Mouse (Mus musculus): ENCODE results near the gene Pigg. TPM values are rescaled to one million over a fixed set of nuclear protein-coding genes. Genes with fewer than 3 reads are reported as not detected.
"Not testable (repeated sequence)": the region's sequence is repeated elsewhere in the genome, so short reads cannot be mapped to it uniquely, and the experiment has no call there.

The Pigg gene
- total RNA-seq (2014; rRNA removed), result 6.5 and 6.8 TPM in 2 replicates
- 2.2 and 2.4 TPM in 2 replicates for polyA plus RNA-seq (2015; fragmentation: Nextera tagmentation; extraction: Ambion mirVana)

DNA sequence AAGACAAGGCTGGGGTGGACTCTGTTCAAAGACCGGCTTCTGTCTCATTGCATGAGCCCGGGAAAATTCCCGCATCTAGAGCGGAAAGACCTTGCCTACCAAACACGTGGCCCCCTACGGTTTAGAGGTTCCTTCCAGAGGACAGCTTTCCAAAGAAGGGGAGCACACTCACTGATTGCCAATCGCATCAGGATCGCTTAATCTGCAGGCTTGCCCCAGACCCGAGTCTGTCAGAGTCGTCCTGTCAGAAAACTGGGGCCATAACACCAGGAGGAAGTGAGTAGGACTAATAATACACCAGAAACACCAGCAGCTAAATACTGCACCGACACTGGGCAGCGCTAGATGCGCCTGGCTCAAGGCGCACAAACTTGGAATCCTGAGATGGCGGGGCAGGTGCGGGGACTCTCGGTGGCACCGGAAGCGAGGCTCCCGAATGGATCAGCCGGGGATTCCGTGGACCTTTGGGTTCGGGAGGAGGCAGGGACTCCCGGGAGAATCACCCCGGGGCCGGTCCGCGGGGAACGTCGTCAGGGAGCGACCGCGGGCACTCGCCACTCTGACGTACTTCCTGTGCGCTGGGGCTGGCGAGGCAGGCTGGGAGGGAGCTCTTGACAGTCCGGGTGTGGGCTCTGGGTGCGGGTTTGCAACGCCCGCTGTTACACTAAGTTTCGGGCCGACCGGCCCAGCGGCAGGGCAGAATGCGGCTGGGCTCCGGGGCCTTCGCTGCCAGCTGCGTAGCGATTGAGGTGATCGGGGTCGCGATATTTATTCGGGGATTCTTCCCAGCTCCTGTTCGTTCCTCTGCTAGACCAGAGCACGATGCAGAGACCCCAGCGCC is at the start of gene Pigg:
TSS of gene Pigg (plus strand) at position 386 of the 841 bp plus-strand sequence.
- H3K27me3 ChIP-seq (ENCODE audit: insufficient read depth, low read length), result no peaks in the 10 kb centered on the region
- WGBS, result under 1% methylated on average over 57 of the region's 57 CpGs
- 0 out of 2 replicates have a peak, but pooled peaks cover 5% of the 10 kb centered on the region for H3K4me1 ChIP-seq (ENCODE audit: insufficient read depth, low read length)
- H3K27ac ChIP-seq (ENCODE audit: low read depth, low read length), result peak within 1 kb of the TSS; percentile 75
- peak within 1 kb of the TSS; percentile 76 for H3K4me3 ChIP-seq (ENCODE audit: low read depth, low read length)
- no peaks in the 10 kb centered on the region for H3K9me3 ChIP-seq (ENCODE audit: low read length)
- peak within 1 kb of the TSS; percentile 80 for H3K9ac ChIP-seq (replicated peaks; ENCODE audit: low read length, poor library complexity, severe bottlenecking)
- peak; percentile 92 for DNase-seq (ENCODE audit: low spot score)
- ATAC-seq (ENCODE audit: low FRiP score), result peak; percentile 99
- peaks cover 3% of the 10 kb centered on the region; the same call in 1 of the 2 replicates for H3K36me3 ChIP-seq (ENCODE audit: insufficient read depth, low read length)
- peak; percentile 49 for TF ChIP-seq CTCF (IDR thresholded peaks at IDR 0.05)
- peak within 1 kb of the TSS; percentile 80 for H3K4me2 ChIP-seq (ENCODE audit: low read depth, low read length, poor library complexity, severe bottlenecking)

DNA sequence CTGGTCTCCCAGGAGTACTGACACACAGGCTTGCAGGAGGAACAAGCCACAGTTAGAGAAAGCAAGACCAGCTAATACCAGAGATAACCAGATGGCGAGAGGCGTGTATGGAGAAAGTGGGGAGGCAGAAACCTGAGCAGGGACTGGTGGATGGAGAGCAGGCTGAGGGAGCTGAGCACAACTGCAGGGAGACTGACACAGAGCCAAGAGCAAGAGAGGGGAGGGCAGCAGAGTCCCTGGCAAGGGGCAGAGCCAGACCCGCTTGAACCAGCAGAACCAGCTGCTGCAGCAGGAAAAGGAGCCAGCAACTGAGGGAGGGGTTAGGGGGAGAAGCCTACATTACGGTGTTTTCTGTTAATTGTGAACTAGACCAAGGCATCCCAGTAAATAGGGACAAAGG is 49.7 kb upstream of the Pigg start:
- DNase-seq (ENCODE audit: low spot score) (peak; percentile 65), ATAC-seq (ENCODE audit: low FRiP score) (peak; percentile 79)
- no peaks in the 10 kb centered on the region for H3K36me3 ChIP-seq (ENCODE audit: insufficient read depth, low read length)
- no peak overlapping the region for H3K9ac ChIP-seq (replicated peaks; ENCODE audit: low read length, poor library complexity, severe bottlenecking)
- H3K4me3 ChIP-seq (ENCODE audit: low read depth, low read length), result no peak overlapping the region
- H3K4me1 ChIP-seq (ENCODE audit: insufficient read depth, low read length), result no peaks in the 10 kb centered on the region
- no peak for TF ChIP-seq CTCF (IDR thresholded peaks at IDR 0.05)
- WGBS, result 45% methylated on average over 4 of the region's 4 CpGs
- H3K27ac ChIP-seq (ENCODE audit: low read depth, low read length), result no peak overlapping the region
- no peak overlapping the region for H3K4me2 ChIP-seq (ENCODE audit: low read depth, low read length, poor library complexity, severe bottlenecking)
- no peaks in the 10 kb centered on the region for H3K9me3 ChIP-seq (ENCODE audit: low read length)
- H3K27me3 ChIP-seq (ENCODE audit: insufficient read depth, low read length), result no peaks in the 10 kb centered on the region

DNA sequence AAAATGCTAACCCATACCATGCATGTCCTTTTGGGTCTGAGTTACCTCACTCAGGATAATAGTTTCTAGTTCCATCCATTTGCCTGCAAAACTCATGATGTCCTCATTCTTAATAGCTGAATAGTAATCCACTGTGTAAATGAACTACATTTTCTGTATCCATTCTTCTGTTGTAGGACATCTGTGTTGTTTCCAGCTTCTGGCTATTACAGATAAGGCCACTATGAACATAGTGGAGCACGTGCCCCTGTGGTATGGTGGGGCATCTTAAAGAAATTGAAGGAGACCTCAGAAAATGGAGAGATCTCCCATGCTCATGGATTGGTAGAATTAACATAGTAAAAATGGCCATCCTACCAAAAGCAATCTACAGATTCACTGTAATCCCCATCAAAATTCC is 48.6 kb upstream of the Pigg start:
- not testable (repeated sequence) for H3K4me3 ChIP-seq (ENCODE audit: low read depth, low read length); DNase-seq (ENCODE audit: low spot score); H3K9me3 ChIP-seq (ENCODE audit: low read length); ATAC-seq (ENCODE audit: low FRiP score); H3K27ac ChIP-seq (ENCODE audit: low read depth, low read length); H3K9ac ChIP-seq (replicated peaks; ENCODE audit: low read length, poor library complexity, severe bottlenecking); H3K4me2 ChIP-seq (ENCODE audit: low read depth, low read length, poor library complexity, severe bottlenecking); H3K36me3 ChIP-seq (ENCODE audit: insufficient read depth, low read length); H3K27me3 ChIP-seq (ENCODE audit: insufficient read depth, low read length); H3K4me1 ChIP-seq (ENCODE audit: insufficient read depth, low read length)
- 85% methylated on average over 1 of the region's 1 CpGs for WGBS

DNA sequence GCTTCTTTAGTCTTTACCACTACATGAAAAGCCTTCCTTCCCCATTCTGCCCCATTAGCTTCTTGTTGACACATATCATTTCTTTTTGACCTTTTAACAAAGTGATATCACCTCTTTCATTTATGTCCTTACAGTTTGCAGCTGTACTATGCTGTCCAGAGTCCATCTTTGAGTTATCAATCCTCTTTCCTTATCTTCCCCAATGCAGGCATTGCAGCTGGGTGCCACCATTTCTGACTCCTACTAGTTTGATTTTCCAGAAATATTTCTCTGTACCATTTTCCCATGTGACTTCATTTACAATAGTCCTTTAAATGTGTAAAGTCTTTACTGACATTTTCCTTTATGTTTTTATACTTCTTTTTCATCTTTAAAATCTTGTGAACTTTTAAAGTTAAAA is 45.4 kb upstream of the Pigg start:
- ATAC-seq (ENCODE audit: low FRiP score) (no peak), DNase-seq (ENCODE audit: low spot score) (no peak)
- Histone ChIP-seq H3K4me3 (ENCODE audit: low read depth, low read length) (no peak overlapping the region), H3K27me3 (ENCODE audit: insufficient read depth, low read length) (no peaks in the 10 kb centered on the region), H3K9ac (replicated peaks; ENCODE audit: low read length, poor library complexity, severe bottlenecking) (no peak overlapping the region), H3K4me1 (ENCODE audit: insufficient read depth, low read length) (peaks cover 9% of the 10 kb centered on the region; the same call in 1 of the 2 replicates), H3K4me2 (ENCODE audit: low read depth, low read length, poor library complexity, severe bottlenecking) (no peak overlapping the region), H3K9me3 (ENCODE audit: low read length) (no peaks in the 10 kb centered on the region), H3K36me3 (ENCODE audit: insufficient read depth, low read length) (no peaks in the 10 kb centered on the region), H3K27ac (ENCODE audit: low read depth, low read length) (no peak overlapping the region)
- no peak for TF ChIP-seq CTCF (IDR thresholded peaks at IDR 0.05)

DNA sequence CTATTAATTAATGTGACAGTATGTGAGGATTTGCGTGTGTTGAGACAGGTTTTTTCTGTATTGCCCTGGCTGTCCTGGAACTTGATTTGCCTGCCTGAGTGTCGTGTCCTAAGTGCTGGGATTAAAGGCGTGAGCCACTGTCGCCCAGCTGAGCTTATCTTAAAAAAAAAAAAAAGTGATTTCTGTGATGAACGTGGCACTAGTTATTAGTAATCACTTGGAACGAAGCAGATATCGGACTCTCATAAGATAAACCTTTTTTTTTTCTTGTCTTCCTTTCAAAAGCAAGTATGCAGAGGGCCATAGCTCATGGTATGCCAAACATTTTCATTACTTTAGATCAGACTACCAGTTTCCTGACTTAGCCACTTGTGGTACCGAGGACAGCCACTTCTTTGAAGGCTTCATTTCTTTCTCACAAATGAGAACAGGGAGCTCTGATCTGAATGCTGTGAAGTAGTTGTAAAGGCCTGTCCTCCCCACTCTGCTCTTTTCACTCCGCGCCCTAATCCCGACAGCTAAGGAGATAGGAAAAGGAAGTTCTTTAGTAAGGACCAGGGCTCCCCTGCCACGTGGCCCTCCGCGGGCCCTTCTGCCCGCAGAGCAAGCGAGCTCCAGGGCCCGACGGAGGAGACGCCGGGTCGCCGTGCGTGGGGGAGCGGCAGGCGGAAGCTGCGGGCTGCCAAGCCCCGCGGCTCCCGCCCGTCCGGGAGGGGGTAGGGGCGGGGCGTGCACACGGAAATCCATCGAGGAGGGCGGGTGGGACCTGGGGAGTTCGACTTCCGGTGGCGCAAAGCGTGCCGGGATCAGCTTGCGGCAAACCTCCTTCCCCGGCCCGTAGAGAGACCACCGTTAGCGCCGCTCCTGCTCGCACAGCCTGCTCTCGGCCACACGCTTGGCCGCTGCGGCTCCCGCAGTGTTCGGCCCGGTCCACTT is 44.0 kb upstream of the Pigg start, which contains the start of gene Dr1:
TSS of gene Dr1 (plus strand) at position 771 of the 936 bp plus-strand sequence.
- Histone ChIP-seq H3K4me1 (ENCODE audit: insufficient read depth, low read length) (peaks cover 13% of the 10 kb centered on the region; the same call in 1 of the 2 replicates), H3K9me3 (ENCODE audit: low read length) (no peaks in the 10 kb centered on the region), H3K27me3 (ENCODE audit: insufficient read depth, low read length) (no peaks in the 10 kb centered on the region), H3K36me3 (ENCODE audit: insufficient read depth, low read length) (no peaks in the 10 kb centered on the region), H3K4me3 (ENCODE audit: low read depth, low read length) (peak within 1 kb of the TSS; percentile 94), H3K9ac (replicated peaks; ENCODE audit: low read length, poor library complexity, severe bottlenecking) (peak within 1 kb of the TSS; percentile 91), H3K27ac (ENCODE audit: low read depth, low read length) (peak within 1 kb of the TSS; percentile 92), H3K4me2 (ENCODE audit: low read depth, low read length, poor library complexity, severe bottlenecking) (peak within 1 kb of the TSS; percentile 92)
- TF ChIP-seq CTCF (IDR thresholded peaks at IDR 0.05), result 0 out of 2 replicates have a peak, but pooled peaks have one; percentile 1
- DNase-seq (ENCODE audit: low spot score), result peak; percentile 94
- peak; percentile 97 for ATAC-seq (ENCODE audit: low FRiP score)
- WGBS, result 3% methylated on average over 47 of the region's 55 CpGs

All from midbrain, postnatal 0 days (tissue).